Mouse (Mus musculus): ENCODE data around the gene Zfp28.

DNA sequence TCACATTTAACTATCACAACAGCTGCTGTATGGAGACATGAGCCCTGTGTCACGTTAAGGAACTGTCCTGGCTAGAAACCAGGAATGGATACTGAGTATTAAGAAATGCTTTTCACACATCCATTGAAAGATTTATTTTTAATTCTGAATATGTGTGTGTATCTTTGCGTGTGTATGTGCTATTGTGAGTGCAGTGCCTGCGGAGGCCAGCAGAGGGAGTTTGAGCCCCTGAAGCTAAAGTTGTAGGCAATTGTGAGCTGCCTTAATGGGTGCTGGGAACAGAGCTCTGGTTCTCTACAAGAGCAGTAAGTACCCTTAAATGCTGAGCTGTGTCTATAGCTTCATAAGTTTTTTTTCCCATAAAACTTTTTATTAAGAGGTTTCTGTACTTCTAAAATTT lies 46.3 kb downstream of the Zfp28 start:
- TF ChIP-seq CTCF (IDR thresholded peaks at IDR 0.05; ENCODE audit: borderline replicate concordance, control insufficient read depth, extremely low read depth, insufficient read depth, low read length, poor library complexity) (no peak), POLR2A (IDR thresholded peaks at IDR 0.05; ENCODE audit: control insufficient read depth, extremely low read depth, insufficient read depth, low read length, poor library complexity) (no peak)

Data from thymus, adult 2 months (tissue).